Mouse (Mus musculus) layer of hippocampus, adult 2 months (tissue): Measurements from ENCODE around the gene F830045P16Rik. TPM values are rescaled to one million over a fixed set of nuclear protein-coding genes. Genes with fewer than 3 reads are reported as not detected.
A peak's percentile ranks its signal among the peaks of the same experiment; 100 is the strongest.

ENCODE experiments used
- DNase-seq, 2 experiments: peaks; one replicate each; pipeline ENCODE4 v3.0.0; 2022; ENCODE audit warnings: low spot score in 2 of 2
- H3K27ac ChIP-seq: fragments of 200-600 bp; 2 replicates; pipeline ENCODE4 v1.8.1; 2022
- H3K4me3 ChIP-seq: fragments of 200-600 bp; 2 replicates; pipeline ENCODE4 v1.8.1; 2022; ENCODE audit warnings: mild to moderate bottlenecking
- CTCF ChIP-seq: fragments of 200-600 bp; conservative IDR thresholded peaks from 2 replicates; pipeline ENCODE4 v1.8.1; 2022; ENCODE audit warnings: antibody characterized with exemption, mild to moderate bottlenecking, moderate library complexity
- total RNA-seq, 2 experiments: library from RNA; stranded (reverse); gene quantifications; 2 replicates each; pipeline ENCODE4 v1.2.3; 2021

The F830045P16Rik gene
- total RNA-seq, 2 experiments from 2014 or later, result 0.38 to 0.54 TPM

DNA sequence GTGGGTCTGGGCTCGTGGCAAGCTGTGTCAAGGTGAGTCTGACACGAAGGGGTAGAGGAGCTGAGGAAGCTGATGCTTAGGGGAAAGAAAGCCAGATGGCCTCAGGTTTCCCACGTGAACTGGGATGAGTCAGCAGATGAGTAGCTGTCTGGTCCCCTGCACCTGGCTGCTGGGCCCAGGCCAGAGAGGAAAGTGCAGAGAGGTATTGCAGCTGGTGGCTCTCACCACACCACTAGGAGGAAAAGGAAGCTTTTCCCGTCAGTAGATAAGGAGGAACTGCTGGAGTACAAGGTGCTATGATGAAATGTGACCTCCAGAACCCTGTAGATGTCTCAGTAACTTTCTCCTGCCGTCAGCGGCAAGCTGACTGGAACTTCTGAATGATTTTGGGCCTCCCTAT lies 122.9 kb downstream of the F830045P16Rik start:
- Histone ChIP-seq H3K4me3 (no peak overlapping the region), H3K27ac (no peak overlapping the region)
- DNase-seq, result no peak
- TF ChIP-seq CTCF, result no peak

DNA sequence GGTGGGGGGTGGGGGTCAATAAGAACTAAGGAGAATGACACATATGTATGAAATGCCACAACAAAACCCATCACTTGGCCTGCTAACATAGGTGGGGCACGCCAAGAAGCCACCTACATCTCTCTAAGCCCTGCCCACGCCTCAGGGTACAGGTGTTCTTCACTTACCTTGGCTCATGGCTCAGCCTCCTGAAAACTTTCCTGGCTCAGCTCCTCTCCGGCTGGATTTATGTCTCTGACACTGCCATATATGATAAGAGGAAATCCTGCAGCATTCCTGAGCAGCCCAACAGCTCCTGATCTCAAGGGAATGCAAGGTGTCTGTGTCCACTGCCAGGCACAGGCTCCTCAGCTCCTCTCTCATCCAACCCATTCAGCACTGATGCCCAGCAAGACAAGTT lies 124.8 kb downstream of the F830045P16Rik start:
- H3K4me3 ChIP-seq, result no peak overlapping the region
- no peak overlapping the region for H3K27ac ChIP-seq
- no peak for DNase-seq
- TF ChIP-seq CTCF, result no peak

DNA sequence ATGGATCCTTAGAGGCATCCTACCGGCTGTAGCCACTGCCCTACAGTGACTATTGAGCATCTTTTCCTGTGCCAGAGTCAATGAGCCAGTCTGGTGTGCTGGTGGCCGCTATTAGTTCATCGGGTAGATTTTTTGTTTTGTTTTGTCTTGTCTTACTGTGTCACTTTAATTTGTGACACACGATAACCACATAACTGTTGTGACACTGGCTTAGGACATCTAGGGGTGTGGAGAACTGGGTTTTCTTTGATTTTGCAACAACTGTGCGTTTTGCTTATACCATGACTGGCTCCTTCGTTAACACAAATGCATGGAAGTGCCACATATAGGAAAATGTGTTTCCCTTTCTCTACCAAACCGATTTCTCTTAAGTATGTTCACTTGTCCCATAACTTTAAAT lies 126.1 kb downstream of the F830045P16Rik start:
- H3K4me3 ChIP-seq, result no peak overlapping the region
- no peak overlapping the region for H3K27ac ChIP-seq

DNA sequence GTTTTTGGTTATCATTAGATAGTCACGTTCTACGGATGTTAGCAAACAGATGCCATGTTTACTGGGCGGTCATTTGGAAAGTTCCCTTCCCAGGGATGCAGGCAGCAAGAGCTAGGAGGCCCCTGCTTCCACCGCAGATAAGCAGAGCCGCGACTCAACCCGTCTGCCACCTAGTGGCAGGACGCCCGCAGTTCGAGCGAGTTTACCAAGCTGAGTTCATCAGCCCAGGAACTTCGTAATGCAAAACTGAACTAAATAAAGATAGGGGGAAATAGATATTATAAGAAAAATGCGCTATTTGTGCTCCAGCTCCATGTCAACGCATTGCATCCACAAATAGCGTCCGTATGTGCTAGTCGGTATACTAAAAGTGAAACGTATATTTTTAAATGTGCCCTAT lies 127.9 kb downstream of the F830045P16Rik start:
- peak; percentile 92 for TF ChIP-seq CTCF
- Histone ChIP-seq H3K4me3 (no peak overlapping the region), H3K27ac (no peak overlapping the region)

More for the DNA sequence above, 126.1 kb downstream of the F830045P16Rik start:
- TF ChIP-seq CTCF, result no peak
- no peak for DNase-seq

More for the DNA sequence above, 127.9 kb downstream of the F830045P16Rik start:
- peak; percentile 73 to 81 for DNase-seq

Other genes starting within 250 kb of the F830045P16Rik start
- gene Ckap2l, start 239.4 kb downstream of the F830045P16Rik start, total RNA-seq, result under 1 TPM; 0.44 to 0.64 TPM
- under 1 TPM; 0.59 to 0.61 TPM for gene Il1a, start 226.6 kb downstream of the F830045P16Rik start, total RNA-seq
- gene Il1b, start 165.5 kb downstream of the F830045P16Rik start, total RNA-seq, result not detected
- gene Sirpa, start 56.2 kb upstream of the F830045P16Rik start, total RNA-seq, result 100 to 1,000 TPM; 279 to 289 TPM
- 10 to 100 TPM; 12.0 to 16.9 TPM for gene Pdyn, start 163.2 kb upstream of the F830045P16Rik start, total RNA-seq